Mouse (Mus musculus) thymus, postnatal 14 days (tissue): Measurements from ENCODE around the gene Larp4b.
A peak's percentile ranks its signal among the peaks of the same experiment; 100 is the strongest.

Source experiments
- DNase-seq: peaks from one replicate; pipeline ENCODE4 v3.0.0; 2021

The Larp4b gene

GRCm38 (mm10) chr13:9181666-9182264 lies 88.1 kb downstream of the Larp4b start:
- peak; percentile 82 for DNase-seq

GRCm38 (mm10) chr13:9184281-9184680 lies 90.6 kb downstream of the Larp4b start:
- DNase-seq, result no peak

- DNase-seq, result no peak
Observed at GRCm38 (mm10) chr13:9184716-9185115, 91.0 kb downstream of the Larp4b start.

GRCm38 (mm10) chr13:9187156-9187555 lies 93.5 kb downstream of the Larp4b start:
- no peak for DNase-seq

- no peak for DNase-seq
Observed at GRCm38 (mm10) chr13:9187566-9188530, 94.2 kb downstream of the Larp4b start.

- DNase-seq, result no peak
Observed at GRCm38 (mm10) chr13:9189481-9189880, 95.8 kb downstream of the Larp4b start.

GRCm38 (mm10) chr13:9191172-9192140 lies 97.8 kb downstream of the Larp4b start:
- no peak for DNase-seq

- DNase-seq, result no peak
Observed at GRCm38 (mm10) chr13:9192797-9193330, 99.2 kb downstream of the Larp4b start.

GRCm38 (mm10) chr13:9194656-9195055 lies 101.0 kb downstream of the Larp4b start:
- DNase-seq, result no peak

GRCm38 (mm10) chr13:9195565-9195964 lies 101.9 kb downstream of the Larp4b start:
- DNase-seq, result no peak

GRCm38 (mm10) chr13:9198106-9198505 lies 104.4 kb downstream of the Larp4b start:
- DNase-seq, result no peak

- DNase-seq, result no peak
Observed at GRCm38 (mm10) chr13:9198728-9199464, 105.2 kb downstream of the Larp4b start.

- DNase-seq, result no peak
Observed at GRCm38 (mm10) chr13:9199465-9199844, 105.8 kb downstream of the Larp4b start.

- no peak for DNase-seq
Observed at GRCm38 (mm10) chr13:9222761-9223405, 129.2 kb downstream of the Larp4b start.
